Mouse (Mus musculus): ENCODE data around the gene Rnf167. TPM values are rescaled to one million over a fixed set of nuclear protein-coding genes. Genes with fewer than 3 reads are reported as not detected.

Gene Rnf167
- polyA plus RNA-seq, 1 experiment: 91.1 TPM

GRCm38 (mm10) chr11:70650322-70651175, 3.5 kb downstream of the Rnf167 start:
- no peak for TF ChIP-seq POLR2A (IDR thresholded peaks at IDR 0.05; ENCODE audit: borderline replicate concordance, extremely low read depth, insufficient read depth, insufficient read length, poor library complexity, severe bottlenecking)
- TF ChIP-seq CTCF (IDR thresholded peaks at IDR 0.05; ENCODE audit: borderline replicate concordance, extremely low read depth, insufficient read depth, insufficient read length): no peak
- DNase-seq (ENCODE audit: low read depth): no peak

- TF ChIP-seq CTCF (IDR thresholded peaks at IDR 0.05; ENCODE audit: borderline replicate concordance, extremely low read depth, insufficient read depth, insufficient read length): no peak
- no peak for TF ChIP-seq POLR2A (IDR thresholded peaks at IDR 0.05; ENCODE audit: borderline replicate concordance, extremely low read depth, insufficient read depth, insufficient read length, poor library complexity, severe bottlenecking)
- DNase-seq (ENCODE audit: low read depth): no peak
Measured at GRCm38 (mm10) chr11:70651391-70651790, 4.4 kb downstream of the Rnf167 start.

GRCm38 (mm10) chr11:70652029-70652883, 5.2 kb downstream of the Rnf167 start:
- TF ChIP-seq CTCF (IDR thresholded peaks at IDR 0.05; ENCODE audit: borderline replicate concordance, extremely low read depth, insufficient read depth, insufficient read length) (no peak), POLR2A (IDR thresholded peaks at IDR 0.05; ENCODE audit: borderline replicate concordance, extremely low read depth, insufficient read depth, insufficient read length, poor library complexity, severe bottlenecking) (no peak)
- DNase-seq (ENCODE audit: low read depth): no peak

GRCm38 (mm10) chr11:70652884-70653344, 5.9 kb downstream of the Rnf167 start:
- no peak for DNase-seq (ENCODE audit: low read depth)
- TF ChIP-seq POLR2A (IDR thresholded peaks at IDR 0.05; ENCODE audit: borderline replicate concordance, extremely low read depth, insufficient read depth, insufficient read length, poor library complexity, severe bottlenecking) (no peak), CTCF (IDR thresholded peaks at IDR 0.05; ENCODE audit: borderline replicate concordance, extremely low read depth, insufficient read depth, insufficient read length) (no peak)

- TF ChIP-seq POLR2A (IDR thresholded peaks at IDR 0.05; ENCODE audit: borderline replicate concordance, extremely low read depth, insufficient read depth, insufficient read length, poor library complexity, severe bottlenecking) (0 out of 2 replicates have a peak, but pooled peaks have one; percentile 42), CTCF (IDR thresholded peaks at IDR 0.05; ENCODE audit: borderline replicate concordance, extremely low read depth, insufficient read depth, insufficient read length) (no peak)
- peak; percentile 83 for DNase-seq (ENCODE audit: low read depth)
Measured at GRCm38 (mm10) chr11:70653345-70654197, 6.5 kb downstream of the Rnf167 start.

GRCm38 (mm10) chr11:70654198-70654922, 7.3 kb downstream of the Rnf167 start, which contains the start of gene Pfn1:
TSS of gene Pfn1 (minus strand) at chr11:70654644.
- TF ChIP-seq CTCF (IDR thresholded peaks at IDR 0.05; ENCODE audit: borderline replicate concordance, extremely low read depth, insufficient read depth, insufficient read length) (no peak), POLR2A (IDR thresholded peaks at IDR 0.05; ENCODE audit: borderline replicate concordance, extremely low read depth, insufficient read depth, insufficient read length, poor library complexity, severe bottlenecking) (peak; percentile 92)
- DNase-seq (ENCODE audit: low read depth): peak; percentile 91

- DNase-seq (ENCODE audit: low read depth): peak; percentile 92
- no peak for TF ChIP-seq CTCF (IDR thresholded peaks at IDR 0.05; ENCODE audit: borderline replicate concordance, extremely low read depth, insufficient read depth, insufficient read length)
- peak; percentile 79 for TF ChIP-seq POLR2A (IDR thresholded peaks at IDR 0.05; ENCODE audit: borderline replicate concordance, extremely low read depth, insufficient read depth, insufficient read length, poor library complexity, severe bottlenecking)
Measured at GRCm38 (mm10) chr11:70654923-70655570, 8.0 kb downstream of the Rnf167 start.

GRCm38 (mm10) chr11:70655571-70656455, 8.8 kb downstream of the Rnf167 start:
- no peak for TF ChIP-seq CTCF (IDR thresholded peaks at IDR 0.05; ENCODE audit: borderline replicate concordance, extremely low read depth, insufficient read depth, insufficient read length)
- no peak for TF ChIP-seq POLR2A (IDR thresholded peaks at IDR 0.05; ENCODE audit: borderline replicate concordance, extremely low read depth, insufficient read depth, insufficient read length, poor library complexity, severe bottlenecking)
- peak; percentile 65 for DNase-seq (ENCODE audit: low read depth)

GRCm38 (mm10) chr11:70656456-70656927, 9.5 kb downstream of the Rnf167 start:
- peak; percentile 25 for DNase-seq (ENCODE audit: low read depth)
- no peak for TF ChIP-seq CTCF (IDR thresholded peaks at IDR 0.05; ENCODE audit: borderline replicate concordance, extremely low read depth, insufficient read depth, insufficient read length)

Measured in brain, embryonic 14.5 days (tissue).